Mouse (Mus musculus): ENCODE data around the gene Vwc2l. TPM values are rescaled to one million over a fixed set of nuclear protein-coding genes. Genes with fewer than 3 reads are reported as not detected.

The Vwc2l gene
- polyA plus RNA-seq, 2 experiments = not detected

DNA sequence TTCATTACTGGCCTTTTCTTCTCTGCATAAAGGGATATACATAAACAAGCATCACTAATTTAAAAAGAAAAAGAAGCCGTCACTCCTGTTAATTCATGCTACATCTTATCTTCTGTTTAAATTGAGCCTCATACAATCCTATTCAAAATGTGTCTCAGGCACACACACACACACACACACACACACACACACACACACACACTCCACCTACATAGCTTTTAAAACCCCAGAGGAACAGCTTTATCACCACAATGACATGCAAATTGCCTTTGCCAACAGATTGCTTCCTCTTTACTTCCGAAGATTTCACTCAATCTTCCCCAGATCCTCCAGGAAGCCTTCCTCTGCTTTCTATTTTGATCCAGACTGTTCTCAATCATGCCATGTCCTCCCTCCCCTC, 136.2 kb downstream of the Vwc2l start:
- H3K4me1 ChIP-seq (ENCODE audit: control insufficient read depth, insufficient read depth, low read length) = no peaks in the 10 kb centered on the region
- no peak overlapping the region for H3K4me3 ChIP-seq (replicated peaks; ENCODE audit: low read length)
- TF ChIP-seq POLR2A (IDR thresholded peaks at IDR 0.05; ENCODE audit: borderline replicate concordance, extremely low read depth, insufficient read depth, insufficient read length) = no peak
- no peaks in the 10 kb centered on the region for H3K27me3 ChIP-seq (ENCODE audit: control insufficient read depth, insufficient read depth, low read length)
- H3K36me3 ChIP-seq (ENCODE audit: control insufficient read depth, insufficient read depth, low read length) = no peaks in the 10 kb centered on the region
- no peak for ATAC-seq (ENCODE audit: low FRiP score, low read depth)
- no peak overlapping the region for H3K9ac ChIP-seq (ENCODE audit: low read depth, low read length, severe bottlenecking)
- H3K27ac ChIP-seq (replicated peaks; ENCODE audit: low read depth, low read length) = no peak overlapping the region
- no peaks in the 10 kb centered on the region for H3K9me3 ChIP-seq (ENCODE audit: control insufficient read depth, low read length)
- WGBS = 55% methylated on average over 2 of the region's 2 CpGs
- no peak for DNase-seq (ENCODE audit: low spot score)
- H3K4me2 ChIP-seq (replicated peaks; ENCODE audit: low read depth, low read length, severe bottlenecking) = no peak overlapping the region

DNA sequence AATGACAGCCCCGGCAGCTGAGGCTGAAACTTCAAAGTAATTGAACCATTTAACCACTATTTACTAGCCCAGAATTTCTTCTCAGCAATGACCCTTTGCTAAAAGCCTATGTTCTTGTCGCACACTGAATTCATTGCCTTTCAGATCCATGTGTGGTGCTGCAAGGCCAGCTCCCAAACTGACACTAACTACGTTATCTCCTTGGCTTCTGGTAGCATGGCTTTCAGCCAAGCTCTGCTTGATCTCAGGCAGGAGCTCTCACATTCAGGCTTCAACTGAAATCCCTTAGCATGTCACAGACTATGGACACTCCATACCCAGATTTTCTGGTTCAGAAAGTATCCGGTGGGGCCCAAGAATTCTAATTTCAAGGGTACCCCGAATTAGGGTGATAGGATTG, 140.6 kb downstream of the Vwc2l start:
- H3K9me3 ChIP-seq (ENCODE audit: control insufficient read depth, low read length) = no peaks in the 10 kb centered on the region
- 57% methylated on average over 5 of the region's 5 CpGs for WGBS
- no peak for DNase-seq (ENCODE audit: low spot score)

DNA sequence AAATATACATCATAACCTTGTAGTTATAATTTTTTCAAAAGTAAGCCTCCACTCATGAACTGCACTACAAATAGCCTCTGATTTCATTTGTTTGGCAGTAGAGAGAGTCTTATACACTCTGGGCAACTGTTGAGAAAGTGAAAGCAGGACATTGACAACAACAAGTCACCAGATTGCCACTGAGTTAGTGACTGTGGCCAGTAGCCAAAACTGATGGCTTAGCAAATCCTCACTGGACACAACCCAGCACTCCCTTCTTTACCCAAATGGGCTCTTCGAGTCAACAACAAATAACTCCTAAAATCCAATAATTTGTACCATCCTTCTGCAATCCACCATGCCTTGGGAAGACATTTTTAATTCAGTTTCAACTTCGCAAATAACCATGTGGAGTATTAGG, 155.0 kb downstream of the Vwc2l start:
- no peak overlapping the region for H3K4me2 ChIP-seq (replicated peaks; ENCODE audit: low read depth, low read length, severe bottlenecking)
- no peak for DNase-seq (ENCODE audit: low spot score)
- no peak for ATAC-seq (ENCODE audit: low FRiP score, low read depth)
- no peaks in the 10 kb centered on the region for H3K9me3 ChIP-seq (ENCODE audit: control insufficient read depth, low read length)
- H3K36me3 ChIP-seq (ENCODE audit: control insufficient read depth, insufficient read depth, low read length) = no peaks in the 10 kb centered on the region
- no peak overlapping the region for H3K27ac ChIP-seq (replicated peaks; ENCODE audit: low read depth, low read length)
- H3K9ac ChIP-seq (ENCODE audit: low read depth, low read length, severe bottlenecking) = no peak overlapping the region
- TF ChIP-seq POLR2A (IDR thresholded peaks at IDR 0.05; ENCODE audit: borderline replicate concordance, extremely low read depth, insufficient read depth, insufficient read length) = no peak
- WGBS = 85% methylated on average over 2 of the region's 2 CpGs
- no peaks in the 10 kb centered on the region for H3K27me3 ChIP-seq (ENCODE audit: control insufficient read depth, insufficient read depth, low read length)
- H3K4me1 ChIP-seq (ENCODE audit: control insufficient read depth, insufficient read depth, low read length) = no peaks in the 10 kb centered on the region
- H3K4me3 ChIP-seq (replicated peaks; ENCODE audit: low read length) = no peak overlapping the region

More for the DNA sequence above, 140.6 kb downstream of the Vwc2l start:
- H3K4me3 ChIP-seq (replicated peaks; ENCODE audit: low read length) = no peak overlapping the region
- no peaks in the 10 kb centered on the region for H3K4me1 ChIP-seq (ENCODE audit: control insufficient read depth, insufficient read depth, low read length)
- no peak for TF ChIP-seq POLR2A (IDR thresholded peaks at IDR 0.05; ENCODE audit: borderline replicate concordance, extremely low read depth, insufficient read depth, insufficient read length)
- H3K36me3 ChIP-seq (ENCODE audit: control insufficient read depth, insufficient read depth, low read length) = no peaks in the 10 kb centered on the region
- no peak overlapping the region for H3K4me2 ChIP-seq (replicated peaks; ENCODE audit: low read depth, low read length, severe bottlenecking)
- H3K27ac ChIP-seq (replicated peaks; ENCODE audit: low read depth, low read length) = no peak overlapping the region
- H3K9ac ChIP-seq (ENCODE audit: low read depth, low read length, severe bottlenecking) = no peak overlapping the region
- no peaks in the 10 kb centered on the region for H3K27me3 ChIP-seq (ENCODE audit: control insufficient read depth, insufficient read depth, low read length)
- no peak for ATAC-seq (ENCODE audit: low FRiP score, low read depth)

- no peak for ATAC-seq (ENCODE audit: low FRiP score, low read depth)
- 85% methylated on average over 3 of the region's 3 CpGs for WGBS
- H3K9me3 ChIP-seq (ENCODE audit: control insufficient read depth, low read length) = no peaks in the 10 kb centered on the region
Observed at GRCm38 (mm10) chr1:70881269-70881668, 155.8 kb downstream of the Vwc2l start.

DNA sequence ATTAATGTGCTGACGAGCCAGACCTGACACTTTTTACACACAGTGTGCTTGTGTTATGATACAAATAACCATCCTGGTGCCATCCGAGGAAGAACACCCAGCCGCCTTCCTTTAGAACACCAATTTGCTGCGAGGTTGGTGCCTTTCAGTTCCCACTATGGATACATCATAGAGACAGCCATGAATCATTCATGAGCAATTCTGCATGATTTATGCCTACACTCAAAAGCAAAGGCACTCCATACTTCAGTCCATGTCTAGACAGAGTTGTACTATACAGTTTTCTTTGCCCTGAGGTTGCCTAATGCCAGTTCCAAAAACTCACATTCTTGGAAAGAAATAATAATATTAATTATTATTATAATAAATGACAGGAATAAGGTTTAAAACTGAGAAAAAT, 158.6 kb downstream of the Vwc2l start:
- Histone ChIP-seq H3K27me3 (ENCODE audit: control insufficient read depth, insufficient read depth, low read length) (no peaks in the 10 kb centered on the region), H3K9ac (ENCODE audit: low read depth, low read length, severe bottlenecking) (no peak overlapping the region), H3K4me3 (replicated peaks; ENCODE audit: low read length) (no peak overlapping the region), H3K36me3 (ENCODE audit: control insufficient read depth, insufficient read depth, low read length) (no peaks in the 10 kb centered on the region), H3K4me2 (replicated peaks; ENCODE audit: low read depth, low read length, severe bottlenecking) (no peak overlapping the region), H3K27ac (replicated peaks; ENCODE audit: low read depth, low read length) (no peak overlapping the region), H3K9me3 (ENCODE audit: control insufficient read depth, low read length) (no peaks in the 10 kb centered on the region), H3K4me1 (ENCODE audit: control insufficient read depth, insufficient read depth, low read length) (no peaks in the 10 kb centered on the region)
- ATAC-seq (ENCODE audit: low FRiP score, low read depth) (no peak), DNase-seq (ENCODE audit: low spot score) (no peak)
- TF ChIP-seq POLR2A (IDR thresholded peaks at IDR 0.05; ENCODE audit: borderline replicate concordance, extremely low read depth, insufficient read depth, insufficient read length) = no peak
- WGBS = 91% methylated on average over 4 of the region's 4 CpGs

More at GRCm38 (mm10) chr1:70881269-70881668, 155.8 kb downstream of the Vwc2l start:
- H3K4me1 ChIP-seq (ENCODE audit: control insufficient read depth, insufficient read depth, low read length) = no peaks in the 10 kb centered on the region
- no peak for TF ChIP-seq POLR2A (IDR thresholded peaks at IDR 0.05; ENCODE audit: borderline replicate concordance, extremely low read depth, insufficient read depth, insufficient read length)
- no peak overlapping the region for H3K4me2 ChIP-seq (replicated peaks; ENCODE audit: low read depth, low read length, severe bottlenecking)
- H3K4me3 ChIP-seq (replicated peaks; ENCODE audit: low read length) = no peak overlapping the region
- H3K9ac ChIP-seq (ENCODE audit: low read depth, low read length, severe bottlenecking) = no peak overlapping the region
- DNase-seq (ENCODE audit: low spot score) = no peak
- H3K36me3 ChIP-seq (ENCODE audit: control insufficient read depth, insufficient read depth, low read length) = no peaks in the 10 kb centered on the region
- no peaks in the 10 kb centered on the region for H3K27me3 ChIP-seq (ENCODE audit: control insufficient read depth, insufficient read depth, low read length)
- H3K27ac ChIP-seq (replicated peaks; ENCODE audit: low read depth, low read length) = no peak overlapping the region

DNA sequence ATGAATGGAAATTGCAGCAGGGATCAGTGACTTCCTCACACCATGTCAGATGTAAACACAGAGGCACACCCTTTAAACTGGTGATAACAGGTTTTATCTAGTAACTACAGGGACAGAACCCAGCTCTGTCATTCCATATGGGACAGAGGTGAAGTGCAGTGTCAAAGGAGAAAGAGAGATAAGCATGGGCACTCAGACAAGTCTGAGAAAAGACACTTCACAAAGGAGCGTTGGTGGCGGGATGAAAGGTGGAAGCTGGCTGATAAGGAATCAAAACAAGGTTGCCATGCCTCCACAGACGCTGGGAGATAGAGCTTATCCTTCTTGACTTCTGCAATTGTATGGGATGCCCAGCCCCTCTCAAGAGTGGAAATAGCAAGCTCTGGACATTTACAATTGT, 176.8 kb downstream of the Vwc2l start:
- no peak overlapping the region for H3K9ac ChIP-seq (ENCODE audit: low read depth, low read length, severe bottlenecking)
- no peak for TF ChIP-seq POLR2A (IDR thresholded peaks at IDR 0.05; ENCODE audit: borderline replicate concordance, extremely low read depth, insufficient read depth, insufficient read length)
- H3K4me3 ChIP-seq (replicated peaks; ENCODE audit: low read length) = no peak overlapping the region
- DNase-seq (ENCODE audit: low spot score) (no peak), ATAC-seq (ENCODE audit: low FRiP score, low read depth) (no peak)
- H3K27me3 ChIP-seq (ENCODE audit: control insufficient read depth, insufficient read depth, low read length) = no peaks in the 10 kb centered on the region
- no peaks in the 10 kb centered on the region for H3K36me3 ChIP-seq (ENCODE audit: control insufficient read depth, insufficient read depth, low read length)
- H3K4me2 ChIP-seq (replicated peaks; ENCODE audit: low read depth, low read length, severe bottlenecking) = no peak overlapping the region
- H3K9me3 ChIP-seq (ENCODE audit: control insufficient read depth, low read length) = no peaks in the 10 kb centered on the region
- WGBS = 63% methylated on average over 3 of the region's 3 CpGs
- no peak overlapping the region for H3K27ac ChIP-seq (replicated peaks; ENCODE audit: low read depth, low read length)
- H3K4me1 ChIP-seq (ENCODE audit: control insufficient read depth, insufficient read depth, low read length) = no peaks in the 10 kb centered on the region
